Mouse (Mus musculus) embryonic facial prominence, embryonic 11.5 days (tissue): Measurements from ENCODE around the gene Pdcd1. TPM values are rescaled to one million over a fixed set of nuclear protein-coding genes. Genes with fewer than 3 reads are reported as not detected.
"Not testable (repeated sequence)": the region's sequence is repeated elsewhere in the genome, so short reads cannot be mapped to it uniquely, and the experiment has no call there.

Source experiments
- ATAC-seq: fragments of 200-750 bp; cut with Nextera tagmentation; replicated peaks from 2 replicates; pipeline ENCODE4 v1.8.0; 2017; ENCODE audit warnings: low read depth; ENCODE audit not compliant: insufficient number of reproducible peaks, low FRiP score, low TSS enrichment
- DNase-seq: peaks from one replicate; pipeline ENCODE4 v3.0.0-alpha.2; 2015; ENCODE audit warnings: low spot score
- H3K27ac ChIP-seq: fragments of 300-500 bp; sonication (generic); replicated peaks from 2 replicates; pipeline ENCODE4 v1.5.1; 2014; ENCODE audit warnings: mild to moderate bottlenecking, low read depth, low read length, control low read depth
- H3K27me3 ChIP-seq: fragments of 300-500 bp; sonication (generic); 2 replicates; pipeline ENCODE4 v1.6.1; 2014; ENCODE audit warnings: mild to moderate bottlenecking, low read length, moderate library complexity, mixed read lengths; ENCODE audit not compliant: control insufficient read depth, insufficient read depth
- H3K36me3 ChIP-seq: fragments of 300-500 bp; sonication (generic); replicated peaks from 2 replicates; pipeline ENCODE4 v1.6.1; 2014; ENCODE audit warnings: low read depth, mild to moderate bottlenecking, low read length, moderate library complexity, mixed read lengths; ENCODE audit not compliant: control insufficient read depth, insufficient read depth
- H3K4me1 ChIP-seq: fragments of 300-500 bp; sonication (generic); 2 replicates; pipeline ENCODE4 v1.6.1; 2014; ENCODE audit warnings: low read length, mixed read lengths; ENCODE audit not compliant: control insufficient read depth, insufficient read depth
- H3K4me2 ChIP-seq: fragments of 300-500 bp; sonication (generic); 2 replicates; pipeline ENCODE4 v1.6.1; 2014; ENCODE audit warnings: low read depth, mild to moderate bottlenecking, control low read depth, low read length, moderate library complexity
- H3K4me3 ChIP-seq: fragments of 300-500 bp; sonication (generic); 2 replicates; pipeline ENCODE4 v1.5.1; 2014; ENCODE audit warnings: low read depth, low read length, control low read depth
- H3K9ac ChIP-seq: fragments of 300-500 bp; sonication (generic); replicated peaks from 2 replicates; pipeline ENCODE4 v1.6.1; 2014; ENCODE audit warnings: mild to moderate bottlenecking, control low read depth, low read length
- H3K9me3 ChIP-seq: fragments of 300-500 bp; sonication (generic); replicated peaks from 2 replicates; pipeline ENCODE4 v1.6.1; 2016; ENCODE audit warnings: mild to moderate bottlenecking, low read length, inconsistent platforms, mixed read lengths; ENCODE audit not compliant: control insufficient read depth
- WGBS: fragments of 180-500 bp; shearing (Covaris S2); extraction: QIAGEN DNeasy Blood & Tissue Kit; methylation state at CpG from one replicate; pipeline ENCODE4 v1.1.7; 2014; 5-methylcytosine and 5-hydroxymethylcytosine counted together
- polyA plus RNA-seq: library from polyadenylated mRNA; unstranded; fragments of >200 nt; fragmentation: Nextera tagmentation; extraction: Ambion mirVana; gene quantifications from 2 replicates; pipeline ENCODE4 v1.2.1, GENCODE M21; 2014

Pdcd1 gene
- polyA plus RNA-seq, 1 experiment from 2014 or later, result not detected

DNA sequence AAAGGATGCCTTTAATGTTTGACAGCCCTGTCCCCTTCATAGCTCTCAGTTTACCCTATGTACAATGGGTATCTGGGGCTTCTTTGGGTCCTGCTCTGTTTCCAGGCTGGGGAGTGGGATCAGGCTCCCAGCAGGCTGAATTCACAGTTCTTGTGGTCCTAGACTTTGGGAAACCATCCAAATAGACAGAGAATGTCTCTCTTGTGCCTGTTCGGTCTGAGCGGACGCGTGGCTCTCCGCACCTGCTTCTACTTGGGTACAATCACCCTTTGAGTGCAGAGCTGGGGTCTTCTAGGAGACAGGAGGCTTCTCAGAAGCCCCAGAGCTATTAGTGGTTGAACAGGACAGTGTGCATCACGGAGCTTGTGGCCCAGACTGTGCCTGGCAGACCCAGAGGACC, 32.2 kb downstream of the Pdcd1 start, which contains the start of gene Neu4:
Gene Neu4 (plus strand): TSS at position 301 of the 400 bp plus-strand sequence.
- Histone ChIP-seq H3K27me3 (no peaks in the 10 kb centered on the region), H3K27ac (no peak within 1 kb of the TSS), H3K36me3 (no peaks in the 10 kb centered on the region), H3K4me2 (no peak within 1 kb of the TSS), H3K4me3 (no peak within 1 kb of the TSS), H3K9me3 (no peaks in the 10 kb centered on the region), H3K4me1 (no peaks in the 10 kb centered on the region), H3K9ac (no peak within 1 kb of the TSS)
- no peak for DNase-seq
- 83% methylated on average over 6 of the region's 6 CpGs for WGBS
- no peak for ATAC-seq

DNA sequence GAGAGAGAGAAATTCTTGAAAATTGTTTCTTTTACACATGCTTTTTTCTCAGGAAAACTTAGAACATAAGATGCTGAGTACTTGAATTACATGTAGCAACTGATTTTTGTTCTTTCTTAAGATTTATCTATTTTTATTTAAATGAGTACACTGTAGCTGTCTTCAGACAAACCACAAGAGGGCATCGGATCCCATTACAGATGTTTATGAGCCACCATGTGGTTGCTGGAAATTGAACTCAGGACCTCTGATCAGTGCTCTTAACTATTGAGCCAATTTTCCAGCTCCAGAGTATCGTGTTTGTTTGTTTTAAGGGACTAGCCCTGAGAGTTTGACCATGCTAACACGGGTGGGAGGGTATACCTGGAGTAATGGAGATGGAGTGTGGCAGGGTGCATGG, 40.7 kb downstream of the Pdcd1 start:
- no peak overlapping the region for H3K9ac ChIP-seq
- 68% methylated on average over 3 of the region's 3 CpGs for WGBS
- no peak for ATAC-seq
- H3K27me3 ChIP-seq, result no peaks in the 10 kb centered on the region
- no peak overlapping the region for H3K27ac ChIP-seq
- H3K4me2 ChIP-seq, result no peak overlapping the region
- no peak for DNase-seq
- no peaks in the 10 kb centered on the region for H3K36me3 ChIP-seq
- H3K9me3 ChIP-seq, result no peaks in the 10 kb centered on the region
- no peaks in the 10 kb centered on the region for H3K4me1 ChIP-seq
- no peak overlapping the region for H3K4me3 ChIP-seq

DNA sequence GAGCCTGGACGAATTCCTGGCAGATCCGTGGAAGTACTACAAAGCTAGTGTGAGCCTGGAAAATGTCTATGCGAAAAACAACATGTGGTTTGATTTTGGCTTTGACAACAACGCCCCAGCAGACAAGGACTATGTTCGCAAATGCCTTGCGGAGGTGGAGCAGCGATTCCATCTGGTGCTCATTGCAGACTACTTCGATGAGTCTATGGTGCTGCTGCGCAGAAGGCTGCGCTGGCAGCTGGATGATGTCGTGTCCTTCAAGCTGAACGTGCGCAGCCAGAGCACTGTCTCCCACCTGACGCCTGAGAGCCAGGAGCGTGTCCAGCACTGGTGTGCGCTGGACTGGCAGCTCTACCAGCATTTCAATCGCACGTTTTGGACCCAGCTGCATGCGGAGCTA, 43.5 kb downstream of the Pdcd1 start:
- H3K27ac ChIP-seq, H3K36me3 ChIP-seq, H3K27me3 ChIP-seq, H3K4me2 ChIP-seq, H3K4me3 ChIP-seq, H3K9me3 ChIP-seq, ATAC-seq, H3K4me1 ChIP-seq, H3K9ac ChIP-seq: not testable (repeated sequence)
- WGBS, result 78% methylated on average over 15 of the region's 19 CpGs
- DNase-seq, result peak; percentile 2

DNA sequence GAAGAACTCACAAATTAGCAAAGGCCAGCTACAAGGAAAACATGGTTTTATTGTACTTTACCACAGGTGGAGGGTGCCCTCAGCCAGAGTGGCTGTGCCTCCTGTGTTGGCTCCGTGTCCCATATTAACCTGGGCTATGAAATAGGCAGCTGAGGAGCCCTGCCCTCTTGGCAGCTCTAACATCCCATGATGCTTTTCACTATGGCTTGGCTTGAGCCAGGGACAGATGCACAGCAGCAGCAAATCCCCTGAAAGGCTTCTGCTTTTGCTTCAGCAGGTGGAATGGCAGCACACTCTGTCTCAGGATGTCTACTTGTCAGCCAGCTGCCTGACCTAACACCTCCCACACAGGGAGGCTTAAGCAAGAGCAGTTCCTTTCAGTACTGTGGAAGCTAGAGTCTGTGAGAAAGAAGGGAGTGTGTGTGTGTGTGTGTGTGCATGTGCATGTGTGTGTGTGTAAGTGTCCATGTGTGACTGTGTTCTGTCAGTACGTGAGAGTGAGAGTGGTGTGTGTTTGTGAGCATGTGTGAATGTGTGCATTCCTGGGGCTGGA, 46.3 kb downstream of the Pdcd1 start:
- H3K27ac ChIP-seq, ATAC-seq, DNase-seq, H3K4me1 ChIP-seq, H3K27me3 ChIP-seq, H3K4me3 ChIP-seq, H3K9ac ChIP-seq, H3K9me3 ChIP-seq, H3K36me3 ChIP-seq, H3K4me2 ChIP-seq: not testable (repeated sequence)
- WGBS, result 66% methylated on average over 2 of the region's 2 CpGs

DNA sequence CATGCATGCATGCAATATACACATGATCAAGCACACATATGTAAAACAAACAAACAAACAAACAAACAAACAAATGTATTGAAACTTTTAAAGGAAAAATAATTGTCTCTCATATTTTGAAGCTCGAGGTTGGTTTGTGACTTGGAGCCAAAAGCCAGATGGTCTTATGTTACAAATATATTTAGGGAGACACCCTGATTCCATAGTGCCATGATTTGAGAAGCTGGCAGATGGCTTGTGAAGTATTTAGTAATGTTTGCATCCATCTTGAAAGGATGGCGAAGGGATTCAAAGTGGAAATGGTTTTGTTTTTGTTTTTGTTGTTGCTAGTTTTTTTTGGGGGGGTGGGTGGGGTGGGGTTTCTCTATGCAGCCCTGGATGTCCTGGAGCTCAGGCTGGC, 51.3 kb downstream of the Pdcd1 start:
- Histone ChIP-seq H3K4me2 (no peak overlapping the region), H3K4me3 (no peak overlapping the region), H3K36me3 (no peaks in the 10 kb centered on the region), H3K27ac (no peak overlapping the region), H3K27me3 (no peaks in the 10 kb centered on the region), H3K4me1 (no peaks in the 10 kb centered on the region), H3K9ac (no peak overlapping the region), H3K9me3 (no peaks in the 10 kb centered on the region)
- 86% methylated on average over 2 of the region's 2 CpGs for WGBS
- ATAC-seq (no peak), DNase-seq (no peak)

DNA sequence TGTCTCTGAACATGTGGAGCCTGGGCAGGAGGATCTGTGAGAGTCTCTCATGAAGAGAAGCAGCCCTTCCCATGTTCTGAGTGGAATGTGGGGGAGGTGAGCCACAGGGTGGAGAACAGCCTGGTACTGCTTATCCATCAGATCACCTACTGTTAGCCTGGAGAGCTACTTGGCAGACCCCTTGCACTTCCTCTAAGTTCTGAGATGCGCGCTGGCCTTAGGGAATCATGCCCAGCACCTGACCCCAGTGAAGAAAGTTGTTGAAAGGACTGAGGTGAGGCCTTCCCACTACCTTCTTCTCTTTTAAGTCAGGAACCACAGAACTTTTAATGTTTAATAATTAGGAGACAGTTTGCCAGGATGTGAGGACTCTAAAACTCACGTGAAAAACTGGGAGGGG, 60.9 kb downstream of the Pdcd1 start:
- H3K27me3 ChIP-seq, H3K36me3 ChIP-seq, H3K27ac ChIP-seq, H3K9ac ChIP-seq, ATAC-seq, H3K9me3 ChIP-seq, H3K4me2 ChIP-seq, H3K4me3 ChIP-seq, H3K4me1 ChIP-seq, DNase-seq: not testable (repeated sequence)
- 95% methylated on average over 3 of the region's 3 CpGs for WGBS

DNA sequence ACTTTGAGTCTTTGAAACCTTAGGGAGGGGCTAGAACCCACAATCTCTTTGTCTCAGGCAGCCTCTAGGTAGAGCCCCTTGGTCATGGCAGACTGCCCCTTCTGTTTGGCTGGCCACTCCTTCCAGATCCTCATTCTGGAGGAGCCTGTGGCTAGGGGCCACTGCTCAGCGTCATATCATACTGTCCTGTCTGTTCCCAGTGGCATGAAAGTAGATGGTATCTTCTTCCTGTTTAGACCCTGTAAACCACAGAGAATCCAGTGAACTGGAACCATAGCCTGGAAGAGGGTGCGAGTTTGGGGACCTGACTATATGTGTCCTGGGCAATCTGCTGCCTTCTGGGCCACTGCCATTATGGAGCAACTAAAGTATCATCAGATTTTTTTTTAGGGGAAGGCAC, 61.3 kb downstream of the Pdcd1 start:
- DNase-seq, H3K9ac ChIP-seq, ATAC-seq, H3K36me3 ChIP-seq, H3K4me2 ChIP-seq, H3K27me3 ChIP-seq, H3K4me3 ChIP-seq, H3K27ac ChIP-seq, H3K9me3 ChIP-seq, H3K4me1 ChIP-seq: not testable (repeated sequence)
- WGBS, result 78% methylated on average over 2 of the region's 2 CpGs

DNA sequence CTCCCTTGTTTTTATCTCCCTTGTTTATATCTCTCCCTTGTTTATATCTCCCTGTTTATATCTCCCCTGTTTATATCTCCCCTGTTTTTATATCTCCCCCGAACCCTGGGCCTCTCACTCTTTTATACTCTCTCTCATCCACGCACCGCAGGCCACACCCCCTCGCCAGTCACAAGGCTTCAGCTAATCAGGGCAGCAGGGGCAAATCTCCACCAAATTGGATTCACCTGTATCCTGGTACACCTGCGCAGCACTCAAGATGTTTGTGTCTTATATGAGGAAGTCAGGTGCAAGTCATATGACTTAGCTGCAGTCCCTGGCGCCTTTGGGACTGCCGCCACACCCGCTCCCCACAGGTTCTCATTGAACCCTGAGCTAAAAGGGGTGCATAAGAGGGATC, 62.1 kb downstream of the Pdcd1 start, which contains the start of gene Gal3st2c:
Gene Gal3st2c (plus strand): TSS at position 301 of the 400 bp plus-strand sequence.
- not testable (repeated sequence) for H3K9ac ChIP-seq, H3K27ac ChIP-seq, H3K27me3 ChIP-seq, H3K36me3 ChIP-seq, H3K4me1 ChIP-seq, H3K4me2 ChIP-seq, H3K4me3 ChIP-seq, H3K9me3 ChIP-seq, DNase-seq, ATAC-seq
- WGBS, result 88% methylated on average over 7 of the region's 8 CpGs
